Mouse (Mus musculus): ENCODE results near the gene Uba7. TPM values are rescaled to one million over a fixed set of nuclear protein-coding genes. Genes with fewer than 3 reads are reported as not detected.
A peak's percentile ranks its signal among the peaks of the same experiment; 100 is the strongest.
"Not testable (repeated sequence)": the region's sequence is repeated elsewhere in the genome, so short reads cannot be mapped to it uniquely, and the experiment has no call there.

The Uba7 gene
- polyA plus RNA-seq, 1 experiment: not detected

- WGBS: 93% methylated on average over 21 of the region's 21 CpGs
- no peak for TF ChIP-seq CTCF (IDR thresholded peaks at IDR 0.05; ENCODE audit: insufficient read depth, low read depth, low read length)
- TF ChIP-seq POLR2A (IDR thresholded peaks at IDR 0.05; ENCODE audit: insufficient read depth, low read depth, low read length): no peak
- H3K27ac ChIP-seq (ENCODE audit: insufficient read depth, low read depth, low read length): no peak overlapping the region
- no peak overlapping the region for H3K4me3 ChIP-seq (ENCODE audit: insufficient read depth, low read depth, low read length)
- peaks cover 7% of the 10 kb centered on the region for H3K4me1 ChIP-seq (ENCODE audit: control insufficient read depth, insufficient read depth, low read length)
Observed at GRCm38 (mm10) chr9:107995513-107995912, 20.2 kb downstream of the Uba7 start.

DNA sequence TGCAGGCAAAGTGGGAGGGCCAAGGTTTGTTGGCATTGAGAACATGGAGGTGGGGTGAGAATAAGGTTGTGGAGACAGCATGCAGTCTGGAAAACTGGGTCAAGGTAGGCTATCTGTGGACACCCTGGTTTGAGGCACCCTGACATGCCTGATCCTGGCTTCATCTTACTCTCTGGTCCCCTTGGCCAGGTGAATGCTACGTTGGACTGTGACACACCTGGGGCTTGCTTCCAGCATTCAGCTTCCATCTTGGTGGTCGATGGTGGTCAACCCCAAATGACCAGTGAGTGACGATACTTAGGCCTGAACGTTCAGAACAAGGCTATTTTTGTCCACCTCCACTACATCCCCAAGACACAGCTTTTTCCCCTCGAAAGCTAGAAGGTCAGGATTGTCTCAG, 20.7 kb downstream of the Uba7 start, which contains the start of gene Gm20662:
Gene Gm20662, plus strand, starts transcription at position 301 of the 400 bp plus-strand sequence.
- H3K4me3 ChIP-seq (ENCODE audit: insufficient read depth, low read depth, low read length): no peak within 1 kb of the TSS
- 91% methylated on average over 5 of the region's 5 CpGs for WGBS
- no peak for TF ChIP-seq POLR2A (IDR thresholded peaks at IDR 0.05; ENCODE audit: insufficient read depth, low read depth, low read length)
- no peak for TF ChIP-seq CTCF (IDR thresholded peaks at IDR 0.05; ENCODE audit: insufficient read depth, low read depth, low read length)
- no peak within 1 kb of the TSS for H3K27ac ChIP-seq (ENCODE audit: insufficient read depth, low read depth, low read length)
- peaks cover 7% of the 10 kb centered on the region for H3K4me1 ChIP-seq (ENCODE audit: control insufficient read depth, insufficient read depth, low read length)

DNA sequence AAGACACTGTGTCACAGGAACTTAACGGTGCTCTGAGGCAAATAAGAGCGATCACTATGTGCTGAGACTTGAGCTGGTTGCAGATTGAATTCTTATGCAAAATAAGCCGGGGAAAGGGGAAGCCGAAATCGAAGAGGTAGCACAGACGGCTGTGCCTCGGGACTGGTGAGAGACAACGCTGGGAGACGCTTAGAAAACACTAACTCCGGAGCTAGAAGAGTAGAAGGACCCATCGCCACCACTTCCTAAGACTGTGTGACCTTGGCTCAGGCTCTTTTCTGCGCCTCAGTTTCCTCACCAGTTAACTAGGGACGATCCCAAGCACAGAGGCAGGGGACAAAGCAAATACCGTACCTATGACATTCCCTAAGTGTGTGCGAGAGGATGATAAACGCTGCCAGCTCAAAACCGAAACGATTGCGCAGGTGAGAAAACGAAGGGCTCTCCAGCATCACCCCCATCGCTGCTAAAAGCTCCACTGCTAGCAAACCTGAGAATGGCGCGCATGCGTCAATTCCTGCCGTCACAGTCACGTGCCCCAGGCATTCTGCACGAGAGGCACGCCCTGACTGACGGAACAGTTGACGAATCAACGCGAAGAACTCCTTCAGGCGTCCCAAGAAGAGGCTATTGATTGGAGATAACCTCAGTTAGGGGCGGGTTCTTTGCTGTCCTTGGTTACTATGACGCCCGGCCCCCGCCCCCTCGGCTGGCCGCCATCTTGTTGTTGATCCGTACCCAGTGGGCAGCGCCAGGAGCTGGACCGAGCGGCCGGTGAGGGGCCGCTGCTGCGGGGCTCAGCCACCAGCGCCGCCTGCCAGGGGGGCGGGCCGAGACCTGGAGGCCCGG, 26.8 kb downstream of the Uba7 start, which contains the start of gene Ip6k1:
Gene Ip6k1, plus strand, starts transcription at position 580 of the 849 bp plus-strand sequence.
- peak within 1 kb of the TSS; percentile 91 for H3K27ac ChIP-seq (ENCODE audit: insufficient read depth, low read depth, low read length)
- H3K4me1 ChIP-seq (ENCODE audit: control insufficient read depth, insufficient read depth, low read length): 0 out of 2 replicates have a peak, but pooled peaks cover 2% of the 10 kb centered on the region
- WGBS: under 1% methylated on average over 51 of the region's 51 CpGs
- TF ChIP-seq CTCF (IDR thresholded peaks at IDR 0.05; ENCODE audit: insufficient read depth, low read depth, low read length): no peak
- peak; percentile 93 for TF ChIP-seq POLR2A (IDR thresholded peaks at IDR 0.05; ENCODE audit: insufficient read depth, low read depth, low read length)
- H3K4me3 ChIP-seq (ENCODE audit: insufficient read depth, low read depth, low read length): peak within 1 kb of the TSS; percentile 74

- under 1% methylated on average over 50 of the region's 50 CpGs for whole genome bisulfite sequencing
- peaks cover 3% of the 10 kb centered on the region; the same call in 1 of the 2 replicates for H3K4me1 ChIP-seq (ENCODE audit: control insufficient read depth, insufficient read depth, low read length)
- peak overlapping the region; percentile 82 for H3K27ac ChIP-seq (ENCODE audit: insufficient read depth, low read depth, low read length)
- H3K4me3 ChIP-seq (ENCODE audit: insufficient read depth, low read depth, low read length): peak overlapping the region; percentile 74
- no peak for TF ChIP-seq POLR2A (IDR thresholded peaks at IDR 0.05; ENCODE audit: insufficient read depth, low read depth, low read length)
- TF ChIP-seq CTCF (IDR thresholded peaks at IDR 0.05; ENCODE audit: insufficient read depth, low read depth, low read length): no peak
Observed at GRCm38 (mm10) chr9:108002778-108003530, 27.6 kb downstream of the Uba7 start.

DNA sequence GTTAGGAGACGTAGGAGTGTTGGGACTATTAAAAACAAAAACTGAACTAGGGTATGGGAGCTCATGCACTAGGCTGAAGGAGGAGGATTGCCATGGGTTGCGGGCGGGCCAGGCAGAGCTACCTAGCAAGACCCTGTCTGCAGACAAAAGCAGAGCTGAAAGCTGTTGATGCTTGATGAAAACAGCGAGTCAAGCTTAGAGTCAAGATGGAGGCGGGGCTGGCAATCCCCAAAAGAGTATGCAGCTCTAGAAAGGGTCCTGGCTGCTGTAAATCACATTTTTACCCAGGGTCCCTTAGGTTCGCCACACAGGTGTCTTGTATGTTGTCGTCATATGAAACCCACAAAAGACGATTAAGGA, 28.2 kb downstream of the Uba7 start:
- Histone ChIP-seq H3K4me1 (ENCODE audit: control insufficient read depth, insufficient read depth, low read length) (peaks cover 5% of the 10 kb centered on the region; the same call in 1 of the 2 replicates), H3K4me3 (ENCODE audit: insufficient read depth, low read depth, low read length) (peak overlapping the region; percentile 74), H3K27ac (ENCODE audit: insufficient read depth, low read depth, low read length) (peak overlapping the region; percentile 82)
- TF ChIP-seq CTCF (IDR thresholded peaks at IDR 0.05; ENCODE audit: insufficient read depth, low read depth, low read length): no peak
- no peak for TF ChIP-seq POLR2A (IDR thresholded peaks at IDR 0.05; ENCODE audit: insufficient read depth, low read depth, low read length)
- WGBS: 4% methylated on average over 8 of the region's 8 CpGs

DNA sequence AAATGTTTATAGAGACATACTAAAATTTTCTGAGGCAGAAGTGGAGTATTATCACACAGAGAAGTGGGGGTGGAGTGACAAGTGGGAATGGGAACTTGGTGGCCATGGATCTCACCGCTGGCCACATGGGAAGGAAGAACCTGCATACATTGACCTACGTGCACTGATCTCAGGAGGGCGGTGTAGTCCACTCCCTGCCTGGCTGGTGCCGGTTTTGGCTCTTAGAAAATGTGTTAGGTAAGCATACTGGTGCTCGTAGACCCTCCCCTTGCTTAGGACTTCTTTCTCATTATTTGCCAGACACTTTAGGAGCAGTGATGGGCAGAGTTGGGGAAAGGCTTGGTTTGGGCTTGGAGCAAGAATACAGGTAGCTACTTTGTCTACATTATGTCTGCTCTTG, 32.7 kb downstream of the Uba7 start:
- 85% methylated on average over 5 of the region's 5 CpGs for WGBS
- no peak overlapping the region for H3K27ac ChIP-seq (ENCODE audit: insufficient read depth, low read depth, low read length)
- no peak overlapping the region for H3K4me3 ChIP-seq (ENCODE audit: insufficient read depth, low read depth, low read length)
- no peak for TF ChIP-seq CTCF (IDR thresholded peaks at IDR 0.05; ENCODE audit: insufficient read depth, low read depth, low read length)
- TF ChIP-seq POLR2A (IDR thresholded peaks at IDR 0.05; ENCODE audit: insufficient read depth, low read depth, low read length): no peak
- H3K4me1 ChIP-seq (ENCODE audit: control insufficient read depth, insufficient read depth, low read length): peaks cover 5% of the 10 kb centered on the region; the same call in 1 of the 2 replicates

- Histone ChIP-seq H3K4me1 (ENCODE audit: control insufficient read depth, insufficient read depth, low read length) (peaks cover 3% of the 10 kb centered on the region; the same call in 1 of the 2 replicates), H3K27ac (ENCODE audit: insufficient read depth, low read depth, low read length) (no peak overlapping the region), H3K4me3 (ENCODE audit: insufficient read depth, low read depth, low read length) (no peak overlapping the region)
- TF ChIP-seq POLR2A (IDR thresholded peaks at IDR 0.05; ENCODE audit: insufficient read depth, low read depth, low read length): no peak
- TF ChIP-seq CTCF (IDR thresholded peaks at IDR 0.05; ENCODE audit: insufficient read depth, low read depth, low read length): no peak
Observed at GRCm38 (mm10) chr9:108010385-108010784, 35.1 kb downstream of the Uba7 start.

DNA sequence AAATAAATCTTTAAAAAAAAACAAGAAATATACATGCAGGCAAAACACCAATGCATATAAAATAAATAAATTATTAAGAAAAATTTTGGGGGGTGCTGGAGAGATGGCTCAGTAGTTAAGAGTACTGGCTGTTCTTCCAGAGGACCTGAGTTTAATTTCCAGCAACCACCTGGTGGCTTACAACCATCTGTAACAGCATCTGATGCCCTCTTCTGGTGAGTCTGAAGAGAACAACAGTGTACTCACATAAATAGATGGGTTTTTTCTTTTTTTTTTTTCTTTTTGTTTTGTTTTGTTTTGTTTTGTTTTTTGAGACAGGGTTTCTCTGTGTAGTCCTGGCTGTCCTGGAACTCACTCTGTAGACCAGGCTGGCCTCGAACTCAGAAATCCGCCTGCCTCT, 38.3 kb downstream of the Uba7 start:
- H3K27ac ChIP-seq (ENCODE audit: insufficient read depth, low read depth, low read length); H3K4me1 ChIP-seq (ENCODE audit: control insufficient read depth, insufficient read depth, low read length); H3K4me3 ChIP-seq (ENCODE audit: insufficient read depth, low read depth, low read length): not testable (repeated sequence)
- 97% methylated on average over 2 of the region's 2 CpGs for WGBS

DNA sequence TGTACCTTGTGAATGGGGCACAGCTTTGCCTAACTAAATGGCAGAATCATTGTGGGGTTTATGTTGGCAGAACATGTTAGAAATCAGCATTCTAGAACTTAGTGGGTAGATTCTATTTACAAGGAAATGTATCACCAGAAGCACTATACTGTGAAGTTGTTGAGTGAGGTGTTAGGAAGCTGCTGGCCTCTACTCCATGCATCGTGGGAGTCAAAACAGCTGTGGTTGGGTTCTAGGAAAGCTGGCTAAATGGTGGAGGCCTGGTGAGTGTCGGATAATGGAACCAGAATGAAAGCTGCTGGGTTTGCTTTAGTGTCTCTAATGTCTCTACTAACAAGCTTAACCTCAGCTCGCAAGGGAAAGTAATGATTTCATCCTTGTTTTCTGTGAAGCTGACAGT, 41.8 kb downstream of the Uba7 start:
- TF ChIP-seq CTCF (IDR thresholded peaks at IDR 0.05; ENCODE audit: insufficient read depth, low read depth, low read length): no peak
- TF ChIP-seq POLR2A (IDR thresholded peaks at IDR 0.05; ENCODE audit: insufficient read depth, low read depth, low read length): no peak
- peaks cover 5% of the 10 kb centered on the region; the same call in 1 of the 2 replicates for H3K4me1 ChIP-seq (ENCODE audit: control insufficient read depth, insufficient read depth, low read length)
- WGBS: 47% methylated on average over 3 of the region's 3 CpGs
- H3K4me3 ChIP-seq (ENCODE audit: insufficient read depth, low read depth, low read length): no peak overlapping the region
- H3K27ac ChIP-seq (ENCODE audit: insufficient read depth, low read depth, low read length): no peak overlapping the region

Data from olfactory bulb, adult 2 months (tissue).